Mouse (Mus musculus) stomach, embryonic 15.5 days (tissue): ENCODE results near the gene Gm20388. TPM values are rescaled to one million over a fixed set of nuclear protein-coding genes. Genes with fewer than 3 reads are reported as not detected.

Source experiments
- ATAC-seq: fragments of 200-750 bp; cut with Nextera tagmentation; 2 replicates; pipeline ENCODE4 v1.8.0; 2017; ENCODE audit warnings: low read depth, moderate number of reproducible peaks, moderate TSS enrichment; ENCODE audit not compliant: insufficient read depth, low FRiP score
- H3K27ac ChIP-seq: fragments of 300-500 bp; sonication (generic); 2 replicates; pipeline ENCODE4 v1.5.1; 2015; ENCODE audit warnings: mild to moderate bottlenecking, inconsistent platforms
- H3K27me3 ChIP-seq: fragments of 300-500 bp; sonication (generic); replicated peaks from 2 replicates; pipeline ENCODE4 v1.6.1; 2015; ENCODE audit warnings: inconsistent platforms
- H3K36me3 ChIP-seq: fragments of 300-500 bp; sonication (generic); 2 replicates; pipeline ENCODE4 v1.6.1; 2015; ENCODE audit warnings: inconsistent platforms
- H3K4me1 ChIP-seq: fragments of 300-500 bp; sonication (generic); 2 replicates; pipeline ENCODE4 v1.6.1; 2015; ENCODE audit warnings: inconsistent platforms
- H3K4me2 ChIP-seq: fragments of 300-500 bp; sonication (generic); 2 replicates; pipeline ENCODE4 v1.6.1; 2015; ENCODE audit warnings: mild to moderate bottlenecking, inconsistent platforms
- H3K4me3 ChIP-seq: fragments of 300-500 bp; sonication (generic); replicated peaks from 2 replicates; pipeline ENCODE4 v1.5.1; 2015; ENCODE audit warnings: inconsistent platforms
- H3K9ac ChIP-seq: fragments of 300-500 bp; sonication (generic); 2 replicates; pipeline ENCODE4 v1.6.1; 2015; ENCODE audit warnings: inconsistent platforms
- H3K9me3 ChIP-seq: fragments of 300-500 bp; sonication (generic); 2 replicates; pipeline ENCODE4 v1.6.1; 2016; ENCODE audit warnings: inconsistent platforms
- WGBS: fragments of 180-500 bp; shearing (Covaris S2); methylation state at CpG from one replicate; pipeline ENCODE4 v1.1.7; 2015; 5-methylcytosine and 5-hydroxymethylcytosine counted together
- polyA plus RNA-seq: library from polyadenylated mRNA; unstranded; fragments of >200 nt; fragmentation: Nextera tagmentation; extraction: Ambion mirVana; gene quantifications from 2 replicates; pipeline ENCODE4 v1.2.1, GENCODE M21; 2015

Gene Gm20388
- polyA plus RNA-seq, 1 experiment from 2014 or later, result not detected

DNA sequence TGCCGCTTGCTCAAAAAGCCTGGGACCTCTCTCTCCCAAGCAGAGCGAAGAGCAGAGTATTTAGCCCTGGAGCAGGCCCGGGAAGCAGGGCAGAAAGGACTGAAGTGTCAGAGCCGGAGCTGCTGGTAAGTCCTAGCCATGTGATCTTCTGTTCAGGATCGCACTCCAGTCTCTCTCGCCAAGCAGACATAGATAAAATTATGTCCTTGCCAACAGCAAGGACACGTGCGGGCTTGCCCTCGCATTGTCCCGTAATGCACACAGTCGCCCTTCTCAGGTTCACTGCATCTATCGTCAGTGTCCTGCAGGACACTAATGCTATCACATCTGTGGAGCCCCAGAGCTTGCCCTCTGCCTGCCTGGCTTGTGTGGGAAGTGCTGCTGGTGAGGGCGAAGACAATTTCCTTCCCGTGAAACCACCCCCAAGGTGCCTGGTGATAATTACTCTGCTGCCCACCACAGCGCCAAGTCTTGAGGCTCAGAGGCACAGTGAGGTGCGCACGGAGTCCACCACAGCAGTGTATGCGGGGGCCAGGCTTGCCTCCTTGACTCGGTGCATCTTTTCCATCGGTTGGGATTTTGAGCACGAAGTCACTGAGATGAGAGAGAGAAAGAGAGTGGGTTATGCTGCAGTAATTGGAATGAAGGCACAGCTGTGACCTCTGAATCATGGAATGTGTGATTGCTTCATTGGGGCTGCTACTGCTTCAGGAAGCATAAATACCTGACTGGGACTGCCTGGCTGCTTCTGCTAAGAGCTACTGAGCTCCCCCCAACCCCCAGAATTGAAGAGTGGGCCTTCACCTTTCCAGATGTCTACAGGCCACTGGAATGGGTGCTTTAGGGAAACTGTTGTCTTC is 4170.1 kb downstream of the Gm20388 start:
- 79% methylated on average over 21 of the region's 21 CpGs for WGBS
- H3K36me3 ChIP-seq, result no peaks in the 10 kb centered on the region
- H3K9ac ChIP-seq, result no peak overlapping the region
- H3K4me1 ChIP-seq, result no peaks in the 10 kb centered on the region
- H3K27ac ChIP-seq, result no peak overlapping the region
- no peak for ATAC-seq
- no peak overlapping the region for H3K4me3 ChIP-seq
- no peak overlapping the region for H3K4me2 ChIP-seq
- H3K27me3 ChIP-seq, result no peaks in the 10 kb centered on the region
- no peaks in the 10 kb centered on the region for H3K9me3 ChIP-seq

DNA sequence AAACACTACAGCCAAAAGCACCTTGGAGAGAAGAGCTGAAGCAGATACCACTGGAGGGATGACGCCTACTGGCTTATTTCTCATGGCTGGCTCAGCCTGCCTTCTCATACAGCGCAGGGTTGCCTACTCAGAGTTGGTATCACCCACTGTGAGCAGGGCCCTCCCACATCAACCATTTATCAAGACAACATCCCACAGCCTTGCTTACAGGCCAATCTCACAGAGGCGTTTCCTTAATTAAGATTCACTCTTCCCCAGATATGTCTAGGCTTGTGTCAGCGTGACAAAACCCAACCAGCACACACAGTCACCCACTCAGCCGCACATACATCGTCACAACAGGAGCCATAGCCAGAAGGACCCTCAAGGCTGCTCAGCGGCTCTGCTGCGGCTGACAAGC is 4172.0 kb downstream of the Gm20388 start:
- Histone ChIP-seq H3K27ac (no peak overlapping the region), H3K4me1 (no peaks in the 10 kb centered on the region), H3K9ac (no peak overlapping the region), H3K36me3 (no peaks in the 10 kb centered on the region), H3K4me3 (no peak overlapping the region), H3K4me2 (no peak overlapping the region), H3K9me3 (no peaks in the 10 kb centered on the region), H3K27me3 (no peaks in the 10 kb centered on the region)
- no peak for ATAC-seq
- WGBS, result 89% methylated on average over 8 of the region's 8 CpGs

DNA sequence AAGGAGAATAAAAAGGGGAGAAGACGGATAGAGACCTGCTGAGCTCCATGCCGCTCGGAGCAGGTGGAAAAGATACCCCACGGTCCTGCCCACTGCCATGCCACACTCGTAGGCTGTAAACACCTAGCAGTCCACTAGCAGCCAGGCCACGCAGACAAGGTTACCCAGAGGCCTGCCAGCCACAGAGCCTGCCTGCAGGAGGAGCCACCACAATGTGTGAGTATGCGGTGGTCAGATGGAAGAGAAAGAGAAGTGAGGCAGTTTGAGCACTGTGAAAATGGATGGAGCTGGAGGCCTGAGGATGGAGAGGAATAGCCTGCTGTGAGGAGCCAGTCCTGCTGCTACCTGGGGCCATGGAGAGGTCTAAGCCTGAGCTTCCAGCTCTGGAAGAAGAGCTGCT is 4173.0 kb downstream of the Gm20388 start:
- no peak overlapping the region for H3K4me2 ChIP-seq
- no peak overlapping the region for H3K27ac ChIP-seq
- H3K4me3 ChIP-seq, result no peak overlapping the region
- H3K9ac ChIP-seq, result no peak overlapping the region
- WGBS, result 79% methylated on average over 7 of the region's 7 CpGs
- ATAC-seq, result no peak
- no peaks in the 10 kb centered on the region for H3K27me3 ChIP-seq
- no peaks in the 10 kb centered on the region for H3K9me3 ChIP-seq
- 0 out of 2 replicates have a peak, but pooled peaks cover 3% of the 10 kb centered on the region for H3K4me1 ChIP-seq
- no peaks in the 10 kb centered on the region for H3K36me3 ChIP-seq

- Histone ChIP-seq H3K9ac (no peak overlapping the region), H3K4me1 (0 out of 2 replicates have a peak, but pooled peaks cover 3% of the 10 kb centered on the region), H3K36me3 (no peaks in the 10 kb centered on the region), H3K27me3 (no peaks in the 10 kb centered on the region), H3K4me2 (no peak overlapping the region), H3K9me3 (no peaks in the 10 kb centered on the region), H3K4me3 (no peak overlapping the region), H3K27ac (no peak overlapping the region)
- 66% methylated on average over 4 of the region's 4 CpGs for WGBS
- ATAC-seq, result no peak
Observed at GRCm38 (mm10) chr8:124085668-124086067, 4175.0 kb downstream of the Gm20388 start.

DNA sequence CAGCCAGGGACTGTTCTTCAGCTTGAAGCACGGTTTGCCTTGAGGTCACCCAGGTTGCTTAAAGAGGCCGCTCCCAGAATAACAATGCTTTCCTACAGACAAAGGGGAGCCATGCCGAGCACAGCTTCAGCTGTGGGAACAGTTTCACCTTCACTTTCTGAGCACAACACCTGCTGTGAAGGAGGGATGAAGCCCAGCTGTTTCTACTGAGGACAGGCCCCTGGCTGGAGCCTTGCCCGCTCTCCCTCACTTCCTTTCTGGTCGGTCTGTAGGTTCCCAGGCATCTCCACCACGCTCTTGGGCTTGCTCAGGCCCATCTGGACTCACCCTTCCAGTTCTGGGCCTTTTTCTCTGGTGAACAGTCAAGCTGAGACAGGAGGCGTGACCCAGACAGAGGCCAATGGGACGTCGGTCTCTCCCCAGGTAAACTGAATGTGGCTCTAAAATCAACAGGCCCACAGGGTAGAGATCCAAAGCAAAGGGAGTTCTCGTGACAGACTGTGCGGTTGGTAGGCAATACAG is 4177.5 kb downstream of the Gm20388 start:
- Histone ChIP-seq H3K4me3 (no peak overlapping the region), H3K9ac (no peak overlapping the region), H3K4me1 (0 out of 2 replicates have a peak, but pooled peaks cover 3% of the 10 kb centered on the region), H3K4me2 (no peak overlapping the region), H3K27ac (peak overlapping the region; percentile 75), H3K27me3 (no peaks in the 10 kb centered on the region), H3K36me3 (no peaks in the 10 kb centered on the region), H3K9me3 (no peaks in the 10 kb centered on the region)
- peak; percentile 57; the same call in 1 of the 2 replicates for ATAC-seq
- 46% methylated on average over 11 of the region's 11 CpGs for WGBS

- H3K4me2 ChIP-seq, result no peak overlapping the region
- no peak overlapping the region for H3K4me3 ChIP-seq
- H3K36me3 ChIP-seq, result no peaks in the 10 kb centered on the region
- WGBS, result 85% methylated on average over 5 of the region's 5 CpGs
- no peaks in the 10 kb centered on the region for H3K27me3 ChIP-seq
- no peaks in the 10 kb centered on the region for H3K9me3 ChIP-seq
- ATAC-seq, result no peak
- peak overlapping the region; percentile 75 for H3K27ac ChIP-seq
- 0 out of 2 replicates have a peak, but pooled peaks cover 3% of the 10 kb centered on the region for H3K4me1 ChIP-seq
- no peak overlapping the region for H3K9ac ChIP-seq
Observed at GRCm38 (mm10) chr8:124089016-124089415, 4178.4 kb downstream of the Gm20388 start.

DNA sequence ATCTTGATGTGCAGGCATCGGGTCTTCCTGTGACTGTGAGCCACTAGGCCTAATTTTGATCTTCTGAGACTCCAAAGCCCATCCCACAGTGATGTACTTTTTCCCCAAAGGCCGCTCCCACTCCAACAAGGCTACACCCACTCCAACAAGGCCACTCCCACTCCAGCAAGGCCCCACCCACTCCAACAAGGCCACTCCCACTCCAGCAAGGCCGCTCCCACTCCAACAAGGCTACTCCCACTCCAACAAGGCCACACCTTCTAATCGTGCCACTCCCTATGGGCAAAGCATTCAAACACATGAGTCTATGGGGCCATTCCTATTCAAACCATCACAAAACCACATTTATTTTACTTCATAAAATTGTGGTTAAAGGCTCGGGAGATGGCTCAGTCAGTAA is 4179.8 kb downstream of the Gm20388 start:
- Histone ChIP-seq H3K4me2 (no peak overlapping the region), H3K36me3 (no peaks in the 10 kb centered on the region), H3K4me3 (no peak overlapping the region), H3K4me1 (0 out of 2 replicates have a peak, but pooled peaks cover 3% of the 10 kb centered on the region), H3K27ac (no peak overlapping the region), H3K9ac (no peak overlapping the region), H3K27me3 (no peaks in the 10 kb centered on the region), H3K9me3 (no peaks in the 10 kb centered on the region)
- no peak for ATAC-seq
- WGBS, result 89% methylated on average over 5 of the region's 5 CpGs

DNA sequence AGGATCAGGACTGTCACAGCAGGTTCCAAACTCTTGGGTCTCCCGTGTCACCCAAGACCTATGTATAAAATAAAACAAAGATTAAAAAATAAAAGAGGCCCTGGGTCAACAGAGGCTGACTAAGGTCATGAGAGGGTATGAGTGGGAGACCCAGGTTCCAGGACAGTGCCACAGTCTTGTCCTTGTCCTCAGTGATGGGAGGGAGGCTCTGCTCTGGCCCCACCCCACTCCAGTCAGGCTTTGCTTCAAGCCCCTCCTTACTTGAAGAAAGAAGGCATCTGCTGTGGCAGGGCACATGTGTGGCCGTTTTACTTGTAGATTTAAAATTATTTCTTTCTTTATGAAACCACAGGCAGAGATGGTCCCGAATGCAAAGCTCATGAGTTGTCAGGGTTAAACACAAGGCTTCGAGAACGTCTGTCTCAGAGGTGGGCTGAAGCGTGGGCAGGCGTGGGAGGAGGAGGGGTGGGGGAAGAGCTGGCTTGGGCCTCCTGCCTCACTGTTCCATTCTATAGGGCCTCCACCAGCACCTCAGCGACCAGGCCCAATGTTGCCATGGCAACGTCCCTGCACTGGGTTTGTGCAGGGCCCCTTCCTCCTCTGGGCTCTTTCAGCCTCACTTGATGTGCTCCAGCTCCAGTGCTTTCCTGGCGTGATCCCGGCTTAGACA is 4188.4 kb downstream of the Gm20388 start:
- Histone ChIP-seq H3K9me3 (no peaks in the 10 kb centered on the region), H3K27me3 (no peaks in the 10 kb centered on the region), H3K4me1 (peaks cover 9% of the 10 kb centered on the region), H3K4me3 (no peak overlapping the region), H3K9ac (no peak overlapping the region), H3K27ac (no peak overlapping the region), H3K36me3 (no peaks in the 10 kb centered on the region), H3K4me2 (no peak overlapping the region; the same call in 1 of the 2 replicates)
- peak; percentile 66 for ATAC-seq
- 23% methylated on average over 11 of the region's 11 CpGs for WGBS

DNA sequence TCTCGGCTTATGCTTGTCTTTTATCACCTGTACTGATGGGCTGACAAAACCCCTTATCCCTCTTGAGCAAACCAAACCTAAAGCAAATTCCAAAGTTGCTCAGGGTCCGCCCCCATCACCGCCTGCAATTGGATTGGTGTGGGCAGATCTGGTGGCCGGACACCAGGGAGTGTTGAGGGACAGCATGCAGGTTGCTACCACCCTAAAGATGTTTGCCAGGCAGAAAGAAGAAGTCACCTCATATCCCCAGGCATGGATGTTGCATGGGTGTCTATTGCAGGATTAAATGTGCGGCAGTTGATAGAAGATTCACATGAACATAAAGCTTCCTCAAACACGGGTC is 4189.0 kb downstream of the Gm20388 start:
- H3K4me1 ChIP-seq, result peaks cover 9% of the 10 kb centered on the region
- H3K4me2 ChIP-seq, result no peak overlapping the region; the same call in 1 of the 2 replicates
- no peak for ATAC-seq
- H3K4me3 ChIP-seq, result no peak overlapping the region
- no peaks in the 10 kb centered on the region for H3K9me3 ChIP-seq
- 59% methylated on average over 6 of the region's 6 CpGs for WGBS
- H3K27me3 ChIP-seq, result no peaks in the 10 kb centered on the region
- no peak overlapping the region for H3K9ac ChIP-seq
- no peak overlapping the region for H3K27ac ChIP-seq
- no peaks in the 10 kb centered on the region for H3K36me3 ChIP-seq

DNA sequence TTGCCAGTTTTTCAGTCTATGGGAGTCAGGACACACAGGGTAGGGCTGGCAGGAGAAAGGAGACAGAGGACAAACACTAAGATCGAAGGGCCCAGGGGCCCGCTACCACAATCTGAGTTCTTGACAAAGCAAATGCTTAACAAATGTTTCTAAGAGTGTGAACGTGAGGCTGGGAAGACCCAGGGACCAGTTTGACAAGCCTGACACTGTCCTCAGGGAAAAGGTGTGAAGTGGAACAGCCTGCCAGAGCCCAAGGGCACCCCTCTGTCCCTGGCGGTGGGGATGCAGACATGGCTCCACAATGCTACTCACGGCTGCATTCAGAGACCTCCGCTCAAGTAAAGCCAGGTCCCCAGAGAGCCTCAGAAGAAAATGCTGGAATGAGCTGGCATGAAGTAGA is 4195.2 kb downstream of the Gm20388 start:
- Histone ChIP-seq H3K9ac (no peak overlapping the region), H3K36me3 (no peaks in the 10 kb centered on the region), H3K4me1 (no peaks in the 10 kb centered on the region), H3K4me2 (no peak overlapping the region), H3K9me3 (no peaks in the 10 kb centered on the region), H3K4me3 (no peak overlapping the region), H3K27me3 (no peaks in the 10 kb centered on the region), H3K27ac (no peak overlapping the region)
- WGBS, result 58% methylated on average over 6 of the region's 6 CpGs
- no peak for ATAC-seq

- Histone ChIP-seq H3K9me3 (no peaks in the 10 kb centered on the region), H3K9ac (no peak overlapping the region), H3K27me3 (no peaks in the 10 kb centered on the region), H3K4me2 (no peak overlapping the region), H3K4me3 (no peak overlapping the region), H3K36me3 (no peaks in the 10 kb centered on the region), H3K27ac (no peak overlapping the region), H3K4me1 (no peaks in the 10 kb centered on the region)
- no peak for ATAC-seq
- WGBS, result 74% methylated on average over 7 of the region's 7 CpGs
Observed at GRCm38 (mm10) chr8:124106328-124107195, 4195.9 kb downstream of the Gm20388 start.
